In the genomic region with DNA sequence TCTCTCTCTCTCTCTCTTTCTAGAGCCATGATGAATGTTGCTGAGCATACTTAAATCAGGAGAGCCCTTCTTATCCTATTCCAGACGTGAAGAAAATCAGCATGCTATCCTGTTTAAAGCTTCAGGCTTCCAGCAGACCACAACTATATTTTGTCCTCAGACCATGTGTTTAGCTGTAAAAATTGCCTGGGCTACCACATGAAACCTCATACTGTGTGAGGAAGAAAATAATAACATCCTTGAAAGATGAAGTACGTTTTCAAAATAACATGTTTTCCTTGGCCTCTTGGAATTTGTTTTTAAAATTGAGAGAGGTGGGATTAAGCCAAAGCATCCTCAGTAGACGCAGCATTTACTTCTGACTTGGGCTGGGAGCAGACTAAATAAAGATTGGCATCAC, we compare ENCODE assay signal across 19 mouse cellular contexts.
"Had no signal": no experiment of that assay in that cellular context is flagged by ENCODE, and none has a peak within 500 bp of the region (broad histone marks: within the 10 kb centered on the region; RNA-seq: fewer than 3 reads in every experiment).

No protein-coding gene starts in this region.

- H3K27me3 ChIP-seq: midbrain, embryonic 12.5 days; neural tube, embryonic 13.5 days; neural tube, embryonic 15.5 days had no signal

- DNase-seq: lung, adult 18-20 months; lung, postnatal 10 days; lung, postnatal 4 days; midbrain, embryonic 14.5 days; retina, postnatal 1 day; right cerebral cortex, adult 18-20 months; right cerebral cortex, postnatal 25 days; right cerebral cortex, postnatal 4 days; spleen, adult 18-20 months; thymus, adult 18-20 months; thymus, postnatal 14 days; thymus, postnatal 36 days had no signal

- H3K36me3 ChIP-seq: midbrain, embryonic 10.5 days; midbrain, embryonic 12.5 days; neural tube, embryonic 13.5 days; neural tube, embryonic 15.5 days had no signal

- H3K4me2 ChIP-seq: lung, embryonic 14.5 days; midbrain, embryonic 12.5 days; neural tube, embryonic 13.5 days; neural tube, embryonic 15.5 days had no signal

- H3K4me3 ChIP-seq: midbrain, embryonic 10.5 days; midbrain, embryonic 12.5 days; myocyte; neural tube, embryonic 13.5 days; neural tube, embryonic 15.5 days had no signal

- H3K9ac ChIP-seq: lung, embryonic 14.5 days; midbrain, embryonic 12.5 days; neural tube, embryonic 13.5 days; neural tube, embryonic 15.5 days had no signal

- H3K9me3 ChIP-seq: midbrain, embryonic 10.5 days; midbrain, embryonic 12.5 days; neural tube, embryonic 13.5 days; neural tube, embryonic 15.5 days had no signal

- ATAC-seq: midbrain, embryonic 16.5 days had no signal

- H3K27ac ChIP-seq: midbrain, embryonic 10.5 days; midbrain, embryonic 12.5 days; neural tube, embryonic 13.5 days; neural tube, embryonic 15.5 days had no signal

- H3K4me1 ChIP-seq: midbrain, embryonic 10.5 days; midbrain, embryonic 12.5 days; neural tube, embryonic 13.5 days; neural tube, embryonic 15.5 days had no signal
